Mouse (Mus musculus): ENCODE data around the gene Atp13a3. TPM values are rescaled to one million over a fixed set of nuclear protein-coding genes. Genes with fewer than 3 reads are reported as not detected.

Atp13a3 gene
- polyA plus RNA-seq, 2 experiments from 2014 or later = 8.3 to 12.4 TPM

DNA sequence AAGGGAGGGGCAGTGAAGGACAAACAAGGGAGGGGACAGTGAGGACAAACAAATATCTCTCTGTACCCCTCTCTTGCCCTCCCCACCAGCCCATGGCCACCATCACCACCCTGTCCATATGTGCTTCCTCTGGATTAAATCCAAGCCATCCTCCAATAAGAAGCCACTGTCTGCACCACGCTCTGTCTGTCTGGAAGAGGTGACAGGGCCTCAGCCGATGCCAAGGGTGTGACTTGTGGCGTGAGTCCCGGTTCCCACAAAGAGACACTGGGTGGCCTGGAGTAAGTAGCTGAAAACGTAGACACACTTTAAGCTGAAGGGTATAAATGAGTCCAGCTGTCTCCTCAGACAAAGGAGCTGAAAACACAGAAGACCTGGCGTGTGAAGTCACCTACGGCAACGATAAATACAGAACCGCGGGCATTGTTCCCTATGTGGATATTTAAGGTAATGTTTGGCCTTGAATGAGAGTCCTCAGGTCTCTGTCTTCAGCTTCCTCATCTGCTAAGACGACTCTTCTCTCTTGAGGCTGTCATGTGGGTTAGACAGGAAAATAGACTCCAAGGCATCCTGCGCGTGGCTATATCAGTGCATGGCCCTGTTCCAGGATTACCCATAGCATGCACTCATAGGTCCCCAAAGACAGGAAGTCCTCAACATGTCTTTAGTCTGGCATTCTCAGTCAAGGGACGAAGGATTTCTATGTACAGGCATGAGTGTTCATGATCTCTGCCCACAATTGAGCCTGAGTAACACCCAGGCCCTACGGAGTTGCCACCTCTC is 130.0 kb downstream of the Atp13a3 start:
- ATAC-seq = no peak

- no peak for ATAC-seq
These were observed 132.7 kb downstream of the Atp13a3 start for GRCm38 (mm10) chr16:30273065-30273464.

- no peak for ATAC-seq
These were observed 133.7 kb downstream of the Atp13a3 start for GRCm38 (mm10) chr16:30271941-30272595.

- no peak for ATAC-seq
These were observed 134.5 kb downstream of the Atp13a3 start for GRCm38 (mm10) chr16:30271223-30271761.

GRCm38 (mm10) chr16:30267359-30267758 is 138.4 kb downstream of the Atp13a3 start, which contains the start of gene Cpn2:
Cpn2 (minus strand) TSS chr16:30267499.
- no peak for ATAC-seq

DNA sequence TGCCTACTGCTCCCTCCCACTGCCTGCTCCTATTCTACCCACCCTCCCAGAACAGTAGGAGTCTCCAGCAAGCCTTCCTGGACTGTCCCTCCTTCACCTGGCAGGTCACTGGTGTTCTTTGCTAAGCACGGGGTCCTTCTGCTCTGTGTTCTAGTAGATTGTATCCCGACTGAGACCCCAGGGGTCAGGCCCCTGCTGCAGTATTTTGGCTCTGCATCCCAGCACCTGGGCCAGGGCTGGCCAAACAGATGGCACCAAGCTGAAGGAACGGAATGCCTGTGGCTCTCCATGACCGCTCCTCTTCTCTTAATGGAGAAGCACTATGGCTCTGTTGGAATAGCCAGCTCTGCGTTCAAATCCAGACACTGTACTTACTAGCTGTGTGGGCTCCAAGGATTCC is 139.2 kb downstream of the Atp13a3 start:
- no peak for ATAC-seq

GRCm38 (mm10) chr16:30265611-30266010 is 140.2 kb downstream of the Atp13a3 start:
- no peak for ATAC-seq

DNA sequence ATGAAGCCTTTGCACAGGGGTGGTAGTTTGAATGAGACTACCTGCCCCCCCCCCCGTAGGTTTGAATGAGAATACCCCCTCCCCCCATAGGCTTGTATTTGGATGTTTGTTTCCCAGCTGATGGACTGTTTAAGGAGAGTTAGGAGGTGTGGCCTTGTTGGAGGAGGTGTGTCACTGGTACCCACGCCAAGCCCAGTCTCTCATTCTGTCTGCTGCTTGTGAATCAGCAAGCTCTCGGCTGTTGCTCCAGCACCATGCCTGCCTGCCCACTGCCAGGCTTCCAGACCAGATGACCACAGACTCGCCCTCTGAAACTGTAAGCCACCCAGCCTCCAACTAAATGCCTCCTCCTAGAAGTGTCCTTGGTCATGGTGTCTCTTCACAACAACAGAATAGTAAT is 142.6 kb downstream of the Atp13a3 start:
- ATAC-seq = no peak

- no peak for ATAC-seq
These were observed 143.1 kb downstream of the Atp13a3 start for GRCm38 (mm10) chr16:30262664-30263063.

Other genes with a start within 250 kb of the Atp13a3 start
- gene Cpn2, start 138.5 kb downstream of the Atp13a3 start, polyA plus RNA-seq (2017; shearing (Covaris generic)) = not detected
- gene Lrrc15, start 122.7 kb downstream of the Atp13a3 start, polyA plus RNA-seq (2017; shearing (Covaris generic)) = not detected
- gene Gp5, start 95.2 kb downstream of the Atp13a3 start, polyA plus RNA-seq (2017; shearing (Covaris generic)) = not detected
- gene Tmem44, start 144.9 kb upstream of the Atp13a3 start, polyA plus RNA-seq (2017; shearing (Covaris generic)) = under 1 TPM in 1 of 2 experiments, not detected in 1; 0.85 TPM
- gene Lsg1, start 181.6 kb upstream of the Atp13a3 start, polyA plus RNA-seq (2017; shearing (Covaris generic)) = 10 to 100 TPM; 54.3 to 65.2 TPM
- gene Fam43a, start 193.7 kb upstream of the Atp13a3 start, polyA plus RNA-seq (2017; shearing (Covaris generic)) = under 1 TPM; 0.42 to 0.79 TPM